Mouse (Mus musculus) spleen, adult 2 months (tissue): ENCODE results near the gene Hydin. TPM values are rescaled to one million over a fixed set of nuclear protein-coding genes. Genes with fewer than 3 reads are reported as not detected.

Experiments
- DNase-seq, 2 experiments: peaks; one replicate each; pipeline versions ENCODE4 v3.0.0 to v3.0.0-alpha.2; 2012 to 2021; ENCODE audit warnings: low spot score in 2 of 2, low read depth in 1 of 2
- H3K27ac ChIP-seq: fragments of 200-500 bp; 2 replicates; pipeline ENCODE4 v1.5.1; 2012; ENCODE audit warnings: low read length, inconsistent platforms; ENCODE audit not compliant: insufficient read depth
- H3K27me3 ChIP-seq: fragments of 200-500 bp; 2 replicates; pipeline ENCODE4 v1.6.1; 2012; ENCODE audit warnings: mild to moderate bottlenecking, moderate library complexity, low read length, inconsistent platforms; ENCODE audit not compliant: control insufficient read depth, insufficient read depth
- H3K36me3 ChIP-seq: fragments of 200-500 bp; 2 replicates; pipeline ENCODE4 v1.6.1; 2012; ENCODE audit warnings: mild to moderate bottlenecking, low read length, inconsistent platforms; ENCODE audit not compliant: control insufficient read depth, insufficient read depth
- H3K4me1 ChIP-seq: fragments of 200-500 bp; 2 replicates; pipeline ENCODE4 v1.6.1; 2011; ENCODE audit warnings: inconsistent platforms; ENCODE audit not compliant: control insufficient read depth, insufficient read depth, insufficient read length
- H3K4me3 ChIP-seq: fragments of 200-500 bp; 2 replicates; pipeline ENCODE4 v1.5.1; 2011; ENCODE audit warnings: mild to moderate bottlenecking, inconsistent platforms; ENCODE audit not compliant: insufficient read depth, insufficient read length; ENCODE audit errors: extremely low read depth
- CTCF ChIP-seq: fragments of 200-500 bp; IDR thresholded peaks from 2 replicates; pipeline ENCODE4 v1.5.1; 2011; ENCODE audit warnings: mild to moderate bottlenecking, inconsistent platforms; ENCODE audit not compliant: insufficient read depth, insufficient read length, insufficient replicate concordance; ENCODE audit errors: extremely low read depth
- POLR2A ChIP-seq: fragments of 200-500 bp; IDR thresholded peaks from 2 replicates; pipeline ENCODE4 v1.6.1; 2011; ENCODE audit warnings: low read depth, low read length, inconsistent platforms
- WGBS: fragments of 180-500 bp; shearing (Covaris S2); methylation state at CpG from one replicate; pipeline ENCODE4 v1.1.7; 2018; 5-methylcytosine and 5-hydroxymethylcytosine counted together
- polyA plus RNA-seq: library from polyadenylated mRNA; depleted of rRNA; stranded (reverse); fragments of >200 nt; gene quantifications from 2 replicates; pipeline ENCODE4 v1.2.3, GENCODE M21; 2012

Gene Hydin
- polyA plus RNA-seq, 1 experiment, result 0.01 TPM

GRCm38 (mm10) chr8:110462627-110463208 lies 195.9 kb downstream of the Hydin start:
- DNase-seq, result no peak
- H3K27me3 ChIP-seq, result no peaks in the 10 kb centered on the region
- H3K4me3 ChIP-seq, result no peak overlapping the region
- no peak overlapping the region for H3K27ac ChIP-seq
- H3K4me1 ChIP-seq, result no peaks in the 10 kb centered on the region
- 83% methylated on average over 10 of the region's 10 CpGs for WGBS
- H3K36me3 ChIP-seq, result no peaks in the 10 kb centered on the region
- no peak for TF ChIP-seq POLR2A
- no peak for TF ChIP-seq CTCF

- WGBS, result 83% methylated on average over 10 of the region's 10 CpGs
- DNase-seq, result no peak
- Histone ChIP-seq H3K36me3 (no peaks in the 10 kb centered on the region), H3K4me1 (no peaks in the 10 kb centered on the region), H3K4me3 (no peak overlapping the region), H3K27ac (no peak overlapping the region), H3K27me3 (no peaks in the 10 kb centered on the region)
- no peak for TF ChIP-seq POLR2A
- TF ChIP-seq CTCF, result no peak
Measured at GRCm38 (mm10) chr8:110463773-110464460, 197.1 kb downstream of the Hydin start.

- no peaks in the 10 kb centered on the region for H3K27me3 ChIP-seq
- DNase-seq, result no peak
- WGBS, result 88% methylated on average over 9 of the region's 9 CpGs
- no peaks in the 10 kb centered on the region for H3K36me3 ChIP-seq
- no peak for TF ChIP-seq POLR2A
- TF ChIP-seq CTCF, result no peak
- H3K27ac ChIP-seq, result no peak overlapping the region
- H3K4me3 ChIP-seq, result no peak overlapping the region
- no peaks in the 10 kb centered on the region for H3K4me1 ChIP-seq
Measured at GRCm38 (mm10) chr8:110465606-110466005, 198.8 kb downstream of the Hydin start.

DNA sequence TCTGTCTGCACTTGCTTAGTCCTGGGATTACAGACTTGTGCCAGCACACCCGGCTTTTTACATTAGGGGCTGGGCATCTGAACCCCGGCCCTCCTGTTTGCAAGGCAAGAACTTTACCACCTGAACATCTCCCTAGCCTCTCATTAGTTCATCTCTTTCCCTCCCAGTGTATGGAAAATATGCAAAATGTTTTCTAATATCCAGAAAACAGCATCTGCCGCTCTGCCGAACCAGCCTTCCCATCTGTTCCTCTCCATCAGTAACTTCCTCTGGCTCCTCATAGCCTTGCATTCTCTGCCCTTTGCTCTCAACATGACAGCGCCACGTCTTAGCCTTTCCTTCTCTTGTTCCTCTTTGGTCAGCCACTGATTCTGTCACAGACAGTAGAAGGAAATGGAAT lies 210.5 kb downstream of the Hydin start:
- 72% methylated on average over 6 of the region's 6 CpGs for WGBS
- no peak for DNase-seq
- H3K4me1 ChIP-seq, result no peaks in the 10 kb centered on the region

DNA sequence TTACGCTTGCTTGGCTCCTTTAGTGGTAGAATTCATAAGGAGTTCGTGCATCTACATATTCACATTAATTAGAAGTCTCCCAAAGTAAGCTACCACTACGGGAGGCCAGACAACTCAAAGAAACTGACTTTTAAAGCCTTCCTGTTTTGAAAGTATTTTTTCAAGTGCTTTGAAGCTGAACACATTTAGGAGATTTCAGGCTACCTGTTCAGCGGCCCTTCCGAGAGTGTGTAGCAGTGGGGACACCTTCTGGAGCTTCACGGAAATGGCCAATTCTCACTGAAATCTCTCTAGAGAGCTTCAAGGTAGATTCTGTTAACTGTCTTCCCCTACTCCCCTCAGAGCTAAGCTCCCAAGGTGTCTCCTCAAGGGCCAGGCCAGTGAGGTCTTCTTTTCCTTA lies 211.8 kb downstream of the Hydin start:
- no peaks in the 10 kb centered on the region for H3K27me3 ChIP-seq
- no peak overlapping the region for H3K4me3 ChIP-seq
- no peak for DNase-seq
- TF ChIP-seq CTCF (no peak), POLR2A (no peak)
- H3K36me3 ChIP-seq, result no peaks in the 10 kb centered on the region
- WGBS, result 37% methylated on average over 6 of the region's 6 CpGs
- no peaks in the 10 kb centered on the region for H3K4me1 ChIP-seq
- no peak overlapping the region for H3K27ac ChIP-seq

More for the DNA sequence above, 210.5 kb downstream of the Hydin start:
- no peaks in the 10 kb centered on the region for H3K27me3 ChIP-seq
- no peaks in the 10 kb centered on the region for H3K36me3 ChIP-seq
- no peak overlapping the region for H3K4me3 ChIP-seq
- H3K27ac ChIP-seq, result no peak overlapping the region
- TF ChIP-seq CTCF, result no peak
- TF ChIP-seq POLR2A, result no peak

GRCm38 (mm10) chr8:110479401-110479800 lies 212.6 kb downstream of the Hydin start:
- H3K27me3 ChIP-seq, result no peaks in the 10 kb centered on the region
- no peaks in the 10 kb centered on the region for H3K4me1 ChIP-seq
- no peaks in the 10 kb centered on the region for H3K36me3 ChIP-seq
- WGBS, result 66% methylated on average over 12 of the region's 12 CpGs
- H3K4me3 ChIP-seq, result no peak overlapping the region
- TF ChIP-seq CTCF (no peak), POLR2A (no peak)
- H3K27ac ChIP-seq, result no peak overlapping the region
- no peak for DNase-seq

- no peak for DNase-seq
- no peaks in the 10 kb centered on the region for H3K4me1 ChIP-seq
- H3K27me3 ChIP-seq, result no peaks in the 10 kb centered on the region
- no peak overlapping the region for H3K4me3 ChIP-seq
- H3K27ac ChIP-seq, result no peak overlapping the region
- WGBS, result 51% methylated on average over 3 of the region's 3 CpGs
- no peak for TF ChIP-seq POLR2A
- TF ChIP-seq CTCF, result no peak
- no peaks in the 10 kb centered on the region for H3K36me3 ChIP-seq
Measured at GRCm38 (mm10) chr8:110482275-110482674, 215.5 kb downstream of the Hydin start.

GRCm38 (mm10) chr8:110485234-110485633 lies 218.5 kb downstream of the Hydin start:
- H3K4me1 ChIP-seq, result no peaks in the 10 kb centered on the region
- no peaks in the 10 kb centered on the region for H3K27me3 ChIP-seq
- no peaks in the 10 kb centered on the region for H3K36me3 ChIP-seq
- WGBS, result 91% methylated on average over 13 of the region's 13 CpGs
- DNase-seq, result no peak
- H3K4me3 ChIP-seq, result no peak overlapping the region
- TF ChIP-seq POLR2A, result no peak
- TF ChIP-seq CTCF, result no peak
- no peak overlapping the region for H3K27ac ChIP-seq
